Mouse (Mus musculus) spleen, adult 2 months (tissue): ENCODE results near the gene Apbb1. TPM values are rescaled to one million over a fixed set of nuclear protein-coding genes. Genes with fewer than 3 reads are reported as not detected.

Experiments
- DNase-seq, 2 experiments: peaks; one replicate each; pipeline versions ENCODE4 v3.0.0 to v3.0.0-alpha.2; 2012 to 2021; ENCODE audit warnings: low spot score in 2 of 2, low read depth in 1 of 2
- H3K27ac ChIP-seq: fragments of 200-500 bp; 2 replicates; pipeline ENCODE4 v1.5.1; 2012; ENCODE audit warnings: low read length, inconsistent platforms; ENCODE audit not compliant: insufficient read depth
- H3K27me3 ChIP-seq: fragments of 200-500 bp; 2 replicates; pipeline ENCODE4 v1.6.1; 2012; ENCODE audit warnings: mild to moderate bottlenecking, moderate library complexity, low read length, inconsistent platforms; ENCODE audit not compliant: control insufficient read depth, insufficient read depth
- H3K36me3 ChIP-seq: fragments of 200-500 bp; 2 replicates; pipeline ENCODE4 v1.6.1; 2012; ENCODE audit warnings: mild to moderate bottlenecking, low read length, inconsistent platforms; ENCODE audit not compliant: control insufficient read depth, insufficient read depth
- H3K4me1 ChIP-seq: fragments of 200-500 bp; 2 replicates; pipeline ENCODE4 v1.6.1; 2011; ENCODE audit warnings: inconsistent platforms; ENCODE audit not compliant: control insufficient read depth, insufficient read depth, insufficient read length
- H3K4me3 ChIP-seq: fragments of 200-500 bp; 2 replicates; pipeline ENCODE4 v1.5.1; 2011; ENCODE audit warnings: mild to moderate bottlenecking, inconsistent platforms; ENCODE audit not compliant: insufficient read depth, insufficient read length; ENCODE audit errors: extremely low read depth
- CTCF ChIP-seq: fragments of 200-500 bp; IDR thresholded peaks from 2 replicates; pipeline ENCODE4 v1.5.1; 2011; ENCODE audit warnings: mild to moderate bottlenecking, inconsistent platforms; ENCODE audit not compliant: insufficient read depth, insufficient read length, insufficient replicate concordance; ENCODE audit errors: extremely low read depth
- POLR2A ChIP-seq: fragments of 200-500 bp; IDR thresholded peaks from 2 replicates; pipeline ENCODE4 v1.6.1; 2011; ENCODE audit warnings: low read depth, low read length, inconsistent platforms
- WGBS: fragments of 180-500 bp; shearing (Covaris S2); methylation state at CpG from one replicate; pipeline ENCODE4 v1.1.7; 2018; 5-methylcytosine and 5-hydroxymethylcytosine counted together
- polyA plus RNA-seq: library from polyadenylated mRNA; depleted of rRNA; stranded (reverse); fragments of >200 nt; gene quantifications from 2 replicates; pipeline ENCODE4 v1.2.3, GENCODE M21; 2012

The Apbb1 gene
- polyA plus RNA-seq, 1 experiment = 9.9 TPM

DNA sequence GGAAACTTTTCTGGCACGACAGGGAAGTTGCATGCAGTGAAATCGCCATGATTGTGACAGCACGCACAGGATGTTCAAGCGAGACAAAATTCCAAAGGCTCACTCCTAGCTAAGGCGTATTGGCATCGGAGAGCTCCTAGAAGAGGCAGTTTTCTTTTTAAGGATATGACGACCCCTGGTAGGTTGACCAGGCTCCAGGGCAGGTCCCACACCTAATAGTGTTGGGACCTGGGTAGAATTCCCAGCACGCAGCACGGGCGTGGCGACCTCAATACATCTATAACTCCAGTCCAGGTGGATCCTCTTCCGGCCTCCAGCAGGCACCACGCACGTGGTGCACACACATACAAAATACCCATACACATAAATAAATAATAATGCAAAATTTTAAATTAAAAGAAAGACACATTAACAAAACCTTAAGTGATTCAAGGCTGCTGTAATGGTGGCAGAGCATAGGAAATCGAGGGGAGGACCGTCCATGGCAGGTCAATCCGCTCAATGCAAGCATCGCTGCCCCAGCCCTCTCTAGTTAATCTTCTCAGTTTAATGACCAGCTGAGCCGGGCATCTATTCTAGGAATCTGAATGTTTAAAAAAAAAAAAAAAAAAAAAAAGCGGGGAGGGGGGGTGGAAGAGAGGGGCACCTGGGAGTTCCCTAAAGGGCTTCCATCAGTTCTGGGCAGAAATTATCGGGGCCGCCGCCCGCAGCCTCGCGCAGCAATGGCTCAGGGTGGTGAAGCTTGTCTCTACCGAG lies 27.8 kb downstream of the Apbb1 start:
- WGBS = 42% methylated on average over 27 of the region's 27 CpGs

DNA sequence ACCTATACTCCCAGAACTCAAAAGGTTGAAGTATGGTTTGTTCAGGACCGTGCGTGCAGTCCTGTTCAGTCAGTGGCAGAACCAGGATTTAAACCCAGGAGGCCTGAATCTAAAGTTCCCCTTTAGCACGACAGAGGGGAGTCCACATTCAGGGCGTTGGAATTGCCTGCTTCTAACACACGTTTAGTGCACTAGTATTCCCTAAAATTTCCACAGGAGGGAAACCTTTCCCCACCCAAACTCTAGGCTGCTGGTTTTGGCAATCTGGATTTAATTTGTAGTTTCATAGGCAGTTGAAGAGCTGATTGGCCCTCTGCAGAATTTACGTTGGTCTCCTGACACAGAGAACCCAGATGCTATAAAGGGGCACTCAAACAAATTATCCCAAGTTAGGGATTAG lies 32.4 kb downstream of the Apbb1 start:
- 57% methylated on average over 6 of the region's 6 CpGs for WGBS
- Histone ChIP-seq H3K27ac (no peak overlapping the region), H3K27me3 (no peaks in the 10 kb centered on the region), H3K4me3 (no peak overlapping the region), H3K36me3 (no peaks in the 10 kb centered on the region), H3K4me1 (no peaks in the 10 kb centered on the region)
- TF ChIP-seq POLR2A (no peak), CTCF (no peak)
- DNase-seq = no peak

More for the DNA sequence above, 27.8 kb downstream of the Apbb1 start:
- TF ChIP-seq POLR2A (no peak), CTCF (no peak)
- peaks cover 8% of the 10 kb centered on the region; the same call in 1 of the 2 replicates for H3K4me1 ChIP-seq
- DNase-seq = no peak
- H3K4me3 ChIP-seq = peak overlapping the region; percentile 88
- H3K27ac ChIP-seq = 0 out of 2 replicates have a peak overlapping the region, but pooled peaks have one; percentile 39
- no peaks in the 10 kb centered on the region for H3K27me3 ChIP-seq
- peaks cover 8% of the 10 kb centered on the region for H3K36me3 ChIP-seq

DNA sequence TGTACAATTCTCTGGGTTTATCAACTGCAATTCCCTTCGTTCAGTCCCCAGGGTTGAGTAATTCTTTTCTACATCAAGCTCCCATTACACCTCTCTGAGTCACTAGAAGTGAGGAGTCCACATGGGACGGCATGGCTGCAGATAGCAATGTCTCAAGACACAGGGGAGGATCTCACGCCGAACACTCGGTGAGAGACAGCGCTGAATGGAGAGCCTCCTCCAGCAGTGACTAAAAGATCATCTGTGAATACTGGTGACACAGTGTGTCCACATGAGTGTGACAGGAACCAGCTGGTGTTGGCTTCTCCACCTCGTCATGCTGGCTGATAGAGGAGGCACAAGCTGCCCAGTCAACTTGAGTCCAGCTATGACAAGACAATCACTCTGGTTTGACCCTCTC lies 33.5 kb downstream of the Apbb1 start:
- no peak for DNase-seq
- WGBS = 80% methylated on average over 7 of the region's 7 CpGs
- H3K36me3 ChIP-seq = no peaks in the 10 kb centered on the region
- no peak overlapping the region for H3K4me3 ChIP-seq
- no peak overlapping the region for H3K27ac ChIP-seq
- H3K27me3 ChIP-seq = no peaks in the 10 kb centered on the region
- TF ChIP-seq CTCF = no peak
- no peak for TF ChIP-seq POLR2A
- H3K4me1 ChIP-seq = no peaks in the 10 kb centered on the region

DNA sequence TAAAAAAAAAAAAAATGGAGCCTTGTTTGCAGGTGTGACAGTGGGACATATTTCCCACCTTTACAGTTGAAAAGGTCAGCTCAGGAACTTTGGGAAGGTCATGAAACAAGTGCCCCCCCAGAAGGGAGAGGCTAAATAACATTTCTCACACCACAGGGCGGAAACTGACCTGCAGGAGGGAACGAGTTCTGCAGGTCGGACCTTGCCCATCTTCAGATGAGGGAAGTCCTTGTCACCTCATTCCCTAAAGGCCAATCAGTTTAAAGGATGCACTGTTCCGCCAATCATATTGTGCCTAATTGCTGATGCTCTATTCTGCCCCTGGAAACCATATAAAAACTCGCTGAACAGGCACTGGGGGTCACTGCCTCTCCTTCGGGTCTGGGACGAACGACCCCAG lies 35.5 kb downstream of the Apbb1 start:
- Histone ChIP-seq H3K4me3 (no peak overlapping the region), H3K27me3 (no peaks in the 10 kb centered on the region), H3K27ac (no peak overlapping the region), H3K4me1 (no peaks in the 10 kb centered on the region), H3K36me3 (no peaks in the 10 kb centered on the region)
- 77% methylated on average over 8 of the region's 8 CpGs for WGBS
- TF ChIP-seq POLR2A (no peak), CTCF (no peak)
- no peak for DNase-seq

DNA sequence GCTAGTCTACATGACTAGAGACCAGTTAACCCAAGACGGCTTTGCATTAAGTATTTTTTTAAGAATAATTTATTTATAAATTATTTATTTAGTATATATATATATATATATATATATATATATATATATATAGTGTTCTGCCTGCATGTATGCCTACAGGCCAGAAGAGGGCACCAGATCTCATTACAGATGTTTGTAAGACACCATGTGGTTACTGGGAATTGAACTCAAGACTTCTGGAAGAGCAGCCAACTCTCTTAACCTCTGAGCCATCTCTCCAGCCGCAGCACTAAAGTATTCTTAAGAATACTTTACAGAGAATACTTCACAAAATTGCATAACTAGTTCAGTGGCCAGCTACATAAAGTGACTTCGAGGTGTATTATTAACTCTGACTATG lies 47.3 kb downstream of the Apbb1 start:
- no peak for TF ChIP-seq CTCF
- TF ChIP-seq POLR2A = no peak
- Histone ChIP-seq H3K4me3 (no peak overlapping the region), H3K4me1 (no peaks in the 10 kb centered on the region), H3K27me3 (no peaks in the 10 kb centered on the region), H3K36me3 (no peaks in the 10 kb centered on the region), H3K27ac (no peak overlapping the region)
- no peak for DNase-seq
- 69% methylated on average over 3 of the region's 3 CpGs for WGBS

DNA sequence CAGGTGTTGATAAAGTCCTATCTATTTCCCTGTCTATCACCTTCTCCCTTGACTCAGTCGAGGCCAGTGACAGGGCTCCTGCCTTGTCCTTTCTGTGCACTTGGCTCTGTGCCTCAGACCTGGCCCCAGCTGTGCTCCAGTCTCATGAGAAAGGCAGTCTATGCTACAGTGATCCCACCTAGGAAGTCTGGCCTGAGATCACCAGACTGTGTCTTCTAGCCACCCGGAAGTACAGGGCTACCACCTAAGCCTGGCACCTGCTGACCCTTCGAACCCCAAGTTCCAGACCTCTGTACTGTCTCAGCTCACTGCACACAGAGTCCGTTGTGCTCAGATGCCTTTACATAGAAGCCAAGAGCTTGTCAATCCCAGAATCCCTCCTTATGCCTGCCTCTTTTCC lies 53.4 kb downstream of the Apbb1 start:
- H3K27ac ChIP-seq = no peak overlapping the region
- no peaks in the 10 kb centered on the region for H3K27me3 ChIP-seq
- no peak overlapping the region for H3K4me3 ChIP-seq
- H3K36me3 ChIP-seq = no peaks in the 10 kb centered on the region
- TF ChIP-seq CTCF (no peak), POLR2A (no peak)
- 78% methylated on average over 4 of the region's 4 CpGs for WGBS
- H3K4me1 ChIP-seq = no peaks in the 10 kb centered on the region
- DNase-seq = no peak

DNA sequence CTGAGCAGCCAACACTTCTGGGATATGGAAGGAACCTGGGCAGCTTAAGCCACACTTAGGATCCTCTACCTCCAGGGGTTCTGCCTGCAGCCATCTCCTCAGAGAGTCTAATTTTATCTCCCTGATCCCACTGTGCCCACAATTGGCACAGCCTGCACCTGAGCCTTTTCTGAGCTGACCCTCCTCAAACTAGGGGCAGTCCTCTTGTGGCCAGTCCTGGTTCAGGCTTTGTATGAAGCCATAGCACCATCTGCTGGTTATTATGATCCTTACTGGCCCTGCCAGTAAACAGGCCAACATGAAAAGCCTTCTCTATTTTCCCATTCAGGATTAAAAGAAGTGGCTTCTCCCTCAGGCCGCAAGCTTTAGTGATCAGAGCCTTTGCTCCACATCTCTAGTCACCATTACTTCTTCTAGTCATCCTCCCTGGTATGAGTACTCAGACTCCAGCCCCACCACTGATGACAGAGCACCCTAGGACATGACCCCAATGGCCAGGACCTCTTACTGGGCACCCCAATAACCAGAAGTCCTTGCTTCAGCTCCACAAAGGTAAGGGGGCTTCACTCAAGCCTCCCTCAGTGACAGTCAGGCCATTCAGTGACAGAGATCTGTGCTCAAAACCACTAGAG lies 54.0 kb downstream of the Apbb1 start:
- Histone ChIP-seq H3K27ac (no peak overlapping the region), H3K4me3 (no peak overlapping the region), H3K4me1 (no peaks in the 10 kb centered on the region), H3K27me3 (no peaks in the 10 kb centered on the region), H3K36me3 (no peaks in the 10 kb centered on the region)
- WGBS = 88% methylated on average over 1 of the region's 1 CpGs
- DNase-seq = no peak
- TF ChIP-seq CTCF (no peak; the same call in 1 of the 2 replicates), POLR2A (no peak)
